Mouse (Mus musculus) heart, embryonic 12.5 days (tissue): ENCODE data around the gene Il11ra1. TPM values are rescaled to one million over a fixed set of nuclear protein-coding genes. Genes with fewer than 3 reads are reported as not detected.

Experiments
- ATAC-seq: fragments of 200-750 bp; cut with Nextera tagmentation; 2 replicates; pipeline ENCODE4 v1.8.0; 2017; ENCODE audit warnings: moderate TSS enrichment, moderate library complexity; ENCODE audit not compliant: insufficient number of reproducible peaks, low FRiP score
- H3K27ac ChIP-seq: fragments of 300-500 bp; sonication (generic); 2 replicates; pipeline ENCODE4 v1.5.1; 2016; ENCODE audit warnings: mild to moderate bottlenecking, moderate library complexity; ENCODE audit not compliant: poor library complexity, severe bottlenecking
- H3K27me3 ChIP-seq: fragments of 300-500 bp; sonication (generic); replicated peaks from 2 replicates; pipeline ENCODE4 v1.6.1; 2016; ENCODE audit warnings: mild to moderate bottlenecking, moderate library complexity
- H3K36me3 ChIP-seq: fragments of 300-500 bp; sonication (generic); 2 replicates; pipeline ENCODE4 v1.6.1; 2016; ENCODE audit warnings: mild to moderate bottlenecking, moderate library complexity
- H3K4me1 ChIP-seq: fragments of 300-500 bp; sonication (generic); replicated peaks from 2 replicates; pipeline ENCODE4 v1.6.1; 2016; ENCODE audit warnings: mild to moderate bottlenecking
- H3K4me2 ChIP-seq: fragments of 300-500 bp; sonication (generic); 2 replicates; pipeline ENCODE4 v1.6.1; 2016; ENCODE audit warnings: mild to moderate bottlenecking, moderate library complexity
- H3K4me3 ChIP-seq: fragments of 300-500 bp; sonication (generic); 2 replicates; pipeline ENCODE4 v1.5.1; 2016; ENCODE audit warnings: mild to moderate bottlenecking
- H3K9ac ChIP-seq: fragments of 300-500 bp; sonication (generic); 2 replicates; pipeline ENCODE4 v1.6.1; 2016; ENCODE audit warnings: mild to moderate bottlenecking, moderate library complexity
- H3K9me3 ChIP-seq: fragments of 300-500 bp; sonication (generic); replicated peaks from 2 replicates; pipeline ENCODE4 v1.6.1; 2016; ENCODE audit warnings: mild to moderate bottlenecking, moderate library complexity
- WGBS: fragments of 180-500 bp; shearing (Covaris S2); methylation state at CpG from one replicate; pipeline ENCODE4 v1.1.7; 2016; 5-methylcytosine and 5-hydroxymethylcytosine counted together
- polyA plus RNA-seq: library from polyadenylated mRNA; unstranded; fragments of >200 nt; fragmentation: Nextera tagmentation; extraction: Ambion mirVana; gene quantifications from 2 replicates; pipeline ENCODE4 v1.2.1, GENCODE M21; 2016

The Il11ra1 gene
- polyA plus RNA-seq, 1 experiment from 2014 or later, result 148 TPM

- H3K9ac ChIP-seq, result peak overlapping the region; percentile 24; the same call in 1 of the 2 replicates
- peaks cover 34% of the 10 kb centered on the region for H3K27me3 ChIP-seq
- peak overlapping the region; percentile 33 for H3K4me2 ChIP-seq
- no peak overlapping the region for H3K27ac ChIP-seq
- WGBS, result 12% methylated on average over 5 of the region's 8 CpGs
- ATAC-seq, result peak; percentile 40; the same call in 1 of the 2 replicates
- no peaks in the 10 kb centered on the region for H3K9me3 ChIP-seq
- no peaks in the 10 kb centered on the region for H3K36me3 ChIP-seq
- peaks cover 44% of the 10 kb centered on the region for H3K4me1 ChIP-seq
- no peak overlapping the region for H3K4me3 ChIP-seq
Measured at GRCm38 (mm10) chr4:41665009-41665675, 34.6 kb upstream of the Il11ra1 start.

DNA sequence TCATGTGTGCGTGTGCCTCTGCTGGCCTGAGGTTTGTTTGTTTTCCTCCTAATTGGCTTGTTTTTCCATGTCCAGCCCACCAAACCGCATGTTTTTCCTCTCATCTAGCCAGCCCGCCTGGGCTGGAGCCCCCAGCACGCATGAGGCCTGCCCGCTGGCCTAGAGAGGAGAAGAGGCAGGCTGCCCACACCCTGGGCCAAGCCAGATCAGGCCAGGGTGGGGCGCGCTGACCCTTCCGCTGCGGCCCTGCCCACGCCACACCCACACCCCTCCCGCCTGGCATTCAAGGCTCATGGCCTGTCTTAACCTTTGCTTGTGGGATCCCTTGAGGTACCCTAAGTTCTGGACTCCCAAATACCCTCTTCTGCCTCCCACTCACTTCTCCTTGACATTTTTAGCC is 33.1 kb upstream of the Il11ra1 start:
- Histone ChIP-seq H3K9ac (no peak overlapping the region), H3K4me3 (no peak overlapping the region), H3K36me3 (no peaks in the 10 kb centered on the region), H3K27me3 (peaks cover 42% of the 10 kb centered on the region), H3K9me3 (no peaks in the 10 kb centered on the region), H3K4me1 (peaks cover 39% of the 10 kb centered on the region), H3K4me2 (no peak overlapping the region), H3K27ac (no peak overlapping the region)
- ATAC-seq, result no peak; the same call in 1 of the 2 replicates
- 78% methylated on average over 11 of the region's 11 CpGs for WGBS

GRCm38 (mm10) chr4:41670836-41671235 is 29.0 kb upstream of the Il11ra1 start:
- H3K27ac ChIP-seq, result no peak overlapping the region
- peaks cover 35% of the 10 kb centered on the region for H3K4me1 ChIP-seq
- no peaks in the 10 kb centered on the region for H3K36me3 ChIP-seq
- no peaks in the 10 kb centered on the region for H3K9me3 ChIP-seq
- 82% methylated on average over 18 of the region's 18 CpGs for WGBS
- H3K4me2 ChIP-seq, result no peak overlapping the region
- no peak overlapping the region for H3K9ac ChIP-seq
- H3K4me3 ChIP-seq, result no peak overlapping the region
- no peak for ATAC-seq
- peaks cover 57% of the 10 kb centered on the region for H3K27me3 ChIP-seq

DNA sequence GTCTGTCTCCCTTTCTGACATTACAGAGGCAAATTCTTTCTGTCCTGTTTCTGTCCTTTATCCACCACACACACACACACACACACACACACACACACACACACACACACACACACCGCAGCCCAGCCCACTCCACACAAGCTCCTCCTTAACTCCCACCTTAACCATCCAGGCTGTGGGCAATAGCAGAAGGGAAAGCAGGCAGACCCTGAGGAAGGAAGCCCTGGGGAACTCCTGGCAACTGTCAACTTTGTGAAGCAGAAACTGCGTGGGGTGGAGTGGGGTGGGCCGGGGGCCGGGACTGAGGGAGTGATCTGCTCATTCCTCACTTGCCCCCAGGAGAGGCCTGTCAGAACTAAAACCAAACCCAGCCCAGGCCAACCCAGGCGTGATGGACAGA is 28.3 kb upstream of the Il11ra1 start:
- WGBS, result 28% methylated on average over 5 of the region's 5 CpGs
- no peak overlapping the region for H3K27ac ChIP-seq
- H3K9me3 ChIP-seq, result no peaks in the 10 kb centered on the region
- H3K9ac ChIP-seq, result 0 out of 2 replicates have a peak overlapping the region, but pooled peaks have one; percentile 26
- H3K4me1 ChIP-seq, result peaks cover 42% of the 10 kb centered on the region
- H3K36me3 ChIP-seq, result no peaks in the 10 kb centered on the region
- H3K4me2 ChIP-seq, result no peak overlapping the region
- H3K4me3 ChIP-seq, result no peak overlapping the region
- no peak for ATAC-seq
- H3K27me3 ChIP-seq, result peaks cover 57% of the 10 kb centered on the region

DNA sequence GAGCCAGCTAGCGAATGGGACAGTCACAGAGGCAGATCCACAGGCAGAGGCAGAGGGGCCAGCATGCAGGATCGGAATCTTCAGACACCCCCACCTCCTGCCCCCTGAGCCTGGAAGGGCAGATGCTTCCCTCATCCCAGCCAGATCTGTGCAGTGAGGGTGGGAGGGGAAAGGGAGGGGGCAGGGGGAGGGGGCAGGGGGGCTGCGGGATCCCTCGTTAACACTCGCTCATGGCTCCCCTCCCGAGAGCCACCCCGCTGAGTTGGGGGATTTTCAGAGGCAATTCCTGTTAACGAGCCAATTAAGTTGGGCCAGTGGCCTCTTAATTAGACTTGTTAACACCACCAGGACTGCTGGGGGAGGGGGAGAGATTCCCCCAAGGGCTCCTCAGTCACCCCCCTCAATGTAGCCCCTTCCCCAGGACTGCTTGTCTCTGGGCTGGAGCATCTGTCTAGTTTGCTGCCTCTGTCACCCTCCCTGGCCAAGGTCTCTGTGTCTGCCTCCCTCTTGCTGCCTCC is 27.8 kb upstream of the Il11ra1 start:
- WGBS, result 17% methylated on average over 8 of the region's 8 CpGs
- Histone ChIP-seq H3K36me3 (no peaks in the 10 kb centered on the region), H3K27ac (no peak overlapping the region), H3K4me3 (no peak overlapping the region), H3K4me2 (no peak overlapping the region), H3K27me3 (peaks cover 58% of the 10 kb centered on the region), H3K9ac (0 out of 2 replicates have a peak overlapping the region, but pooled peaks have one; percentile 26), H3K9me3 (no peaks in the 10 kb centered on the region), H3K4me1 (peaks cover 47% of the 10 kb centered on the region)
- 0 out of 2 replicates have a peak, but pooled peaks have one; percentile 13 for ATAC-seq

DNA sequence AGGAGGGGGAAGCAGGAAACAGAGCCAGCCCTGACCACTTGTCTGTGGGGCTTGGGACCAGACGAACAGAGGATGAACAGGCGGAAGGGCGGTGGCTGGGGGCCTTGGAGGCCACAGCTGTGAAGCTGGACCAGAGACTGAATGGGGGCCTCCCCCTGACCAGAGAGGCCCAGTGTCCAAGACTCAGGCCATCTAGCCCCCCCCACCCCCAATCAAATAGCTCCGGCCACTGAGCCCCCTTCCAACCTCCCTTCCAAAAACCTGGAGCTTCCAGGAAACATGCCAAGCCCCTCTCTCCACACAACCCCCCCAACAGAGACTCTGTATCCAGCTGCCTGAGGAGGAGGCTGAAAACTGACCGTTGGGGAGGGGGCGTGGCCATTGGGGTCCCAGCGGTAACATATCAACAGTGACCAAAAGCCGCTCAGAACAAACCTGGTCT is 27.2 kb upstream of the Il11ra1 start:
- H3K4me2 ChIP-seq, result no peak overlapping the region
- ATAC-seq, result peak; percentile 1; the same call in 1 of the 2 replicates
- WGBS, result 35% methylated on average over 8 of the region's 8 CpGs
- no peak overlapping the region for H3K27ac ChIP-seq
- H3K4me1 ChIP-seq, result peaks cover 52% of the 10 kb centered on the region
- H3K4me3 ChIP-seq, result no peak overlapping the region
- H3K9me3 ChIP-seq, result no peaks in the 10 kb centered on the region
- H3K36me3 ChIP-seq, result no peaks in the 10 kb centered on the region
- H3K27me3 ChIP-seq, result peaks cover 58% of the 10 kb centered on the region
- H3K9ac ChIP-seq, result no peak overlapping the region

DNA sequence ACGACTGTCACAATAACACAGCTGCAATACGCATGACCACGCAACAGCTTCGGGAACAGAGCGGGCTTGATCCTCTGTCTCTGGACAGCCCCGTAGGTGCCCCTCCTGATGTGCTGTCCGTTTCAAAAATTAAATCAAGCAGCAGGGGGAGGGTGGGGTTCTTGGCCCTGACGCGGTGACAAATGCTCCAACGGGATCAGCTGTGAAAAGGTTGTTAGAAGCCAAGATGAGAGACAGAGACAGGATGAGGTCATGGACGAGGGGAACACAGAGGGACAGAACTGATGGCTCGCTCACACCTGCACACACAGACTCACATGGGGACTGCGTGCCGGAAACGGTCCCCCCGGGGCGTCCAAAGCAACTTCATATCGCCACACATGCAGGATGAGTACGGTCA is 26.6 kb upstream of the Il11ra1 start:
- Histone ChIP-seq H3K4me3 (no peak overlapping the region), H3K4me2 (no peak overlapping the region), H3K9ac (no peak overlapping the region), H3K4me1 (peaks cover 59% of the 10 kb centered on the region), H3K27me3 (peaks cover 58% of the 10 kb centered on the region), H3K36me3 (no peaks in the 10 kb centered on the region), H3K27ac (no peak overlapping the region), H3K9me3 (no peaks in the 10 kb centered on the region)
- no peak for ATAC-seq
- 64% methylated on average over 19 of the region's 19 CpGs for WGBS

DNA sequence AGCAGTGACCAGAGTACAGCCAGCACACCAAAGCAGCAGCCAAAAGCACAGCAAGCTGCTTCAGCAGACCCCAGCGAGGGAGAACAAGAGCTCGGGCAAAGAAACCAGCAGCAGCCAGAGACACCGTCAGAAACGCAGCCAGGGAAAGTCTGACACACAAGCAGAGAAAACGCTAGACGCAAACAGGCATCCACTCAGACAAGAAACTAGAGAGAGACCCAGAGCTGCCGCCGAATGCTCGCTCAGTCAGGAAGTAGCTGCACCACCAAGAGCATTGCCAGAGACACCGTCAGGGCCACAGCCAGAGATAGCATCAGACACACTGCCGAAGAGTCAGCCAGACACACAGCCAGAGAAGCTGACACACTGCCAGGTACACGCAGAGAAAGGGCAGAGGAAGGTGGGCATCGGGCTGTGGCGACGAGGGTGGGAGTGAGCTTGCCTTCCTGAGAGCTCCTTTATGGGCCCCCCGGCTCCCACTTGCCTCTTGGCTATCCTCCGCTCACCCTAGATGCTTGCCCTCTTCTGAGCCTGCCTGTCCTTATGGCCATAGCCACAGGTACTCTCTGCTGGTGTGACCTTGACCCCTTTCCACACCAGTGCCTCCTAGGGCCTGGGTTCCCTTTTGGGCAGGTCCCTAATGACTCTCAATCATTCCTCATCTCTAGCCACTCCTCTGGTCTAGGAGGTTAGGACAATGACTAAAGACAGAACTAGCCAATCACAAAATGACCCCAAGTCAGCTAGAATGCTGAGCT is 23.4 kb upstream of the Il11ra1 start:
- Histone ChIP-seq H3K4me1 (peaks cover 74% of the 10 kb centered on the region), H3K9me3 (no peaks in the 10 kb centered on the region), H3K36me3 (no peaks in the 10 kb centered on the region), H3K27ac (0 out of 2 replicates have a peak overlapping the region, but pooled peaks have one; percentile 14), H3K4me3 (no peak overlapping the region), H3K9ac (peak overlapping the region; percentile 34; the same call in 1 of the 2 replicates), H3K27me3 (peaks cover 45% of the 10 kb centered on the region), H3K4me2 (peak overlapping the region; percentile 29)
- ATAC-seq, result no peak
- 31% methylated on average over 17 of the region's 17 CpGs for WGBS

GRCm38 (mm10) chr4:41677006-41677629 is 22.7 kb upstream of the Il11ra1 start:
- peaks cover 71% of the 10 kb centered on the region for H3K4me1 ChIP-seq
- H3K36me3 ChIP-seq, result no peaks in the 10 kb centered on the region
- ATAC-seq, result peak; percentile 61
- H3K27me3 ChIP-seq, result peaks cover 43% of the 10 kb centered on the region
- WGBS, result 41% methylated on average over 13 of the region's 13 CpGs
- H3K9me3 ChIP-seq, result no peaks in the 10 kb centered on the region
- peak overlapping the region; percentile 8; the same call in 1 of the 2 replicates for H3K4me2 ChIP-seq
- H3K4me3 ChIP-seq, result no peak overlapping the region
- no peak overlapping the region for H3K9ac ChIP-seq
- H3K27ac ChIP-seq, result 0 out of 2 replicates have a peak overlapping the region, but pooled peaks have one; percentile 12

DNA sequence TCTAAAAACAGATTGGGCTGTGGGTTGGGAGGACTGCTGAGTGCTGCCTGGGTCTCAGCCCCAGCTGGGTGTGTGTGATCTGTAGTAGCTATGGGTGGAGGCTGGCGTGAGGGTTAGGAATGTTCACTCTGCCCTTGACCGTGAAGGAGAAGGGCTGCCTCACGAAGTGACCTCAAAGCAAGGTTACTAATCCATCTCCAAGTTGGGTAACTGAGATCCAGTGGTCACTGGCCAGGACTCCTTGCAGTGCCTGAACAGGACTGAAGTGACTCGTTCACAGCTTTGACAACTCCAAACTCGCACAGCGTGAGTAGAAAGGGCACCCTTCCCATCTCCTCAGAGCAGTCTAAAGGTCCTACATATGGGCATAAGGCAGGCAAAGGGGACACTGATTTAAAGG is 20.9 kb upstream of the Il11ra1 start:
- WGBS, result 42% methylated on average over 6 of the region's 6 CpGs
- no peak overlapping the region for H3K4me2 ChIP-seq
- no peak for ATAC-seq
- H3K4me3 ChIP-seq, result no peak overlapping the region
- H3K27me3 ChIP-seq, result peaks cover 33% of the 10 kb centered on the region
- H3K36me3 ChIP-seq, result no peaks in the 10 kb centered on the region
- H3K9ac ChIP-seq, result peak overlapping the region; percentile 52; the same call in 1 of the 2 replicates
- H3K27ac ChIP-seq, result no peak overlapping the region; the same call in 1 of the 2 replicates
- H3K9me3 ChIP-seq, result no peaks in the 10 kb centered on the region
- H3K4me1 ChIP-seq, result peaks cover 67% of the 10 kb centered on the region
